Mouse (Mus musculus) cerebellum, adult 11-12 months (tissue): ENCODE data around the gene Kcnj1.
A peak's percentile ranks its signal among the peaks of the same experiment; 100 is the strongest.

Experiments used
- DNase-seq: peaks from one replicate; pipeline ENCODE4 v3.0.0; 2022

Gene Kcnj1

GRCm38 (mm10) chr9:32400212-32400611 is 27.9 kb downstream of the Kcnj1 start:
- DNase-seq, result no peak

- no peak for DNase-seq
Measured at GRCm38 (mm10) chr9:32400662-32401161, 28.4 kb downstream of the Kcnj1 start.

GRCm38 (mm10) chr9:32405191-32405925 is 33.1 kb downstream of the Kcnj1 start:
- DNase-seq, result peak; percentile 11

- DNase-seq, result no peak
Measured at GRCm38 (mm10) chr9:32408730-32409059, 36.4 kb downstream of the Kcnj1 start.

GRCm38 (mm10) chr9:32409060-32409961 is 37.0 kb downstream of the Kcnj1 start:
- no peak for DNase-seq

GRCm38 (mm10) chr9:32410671-32411070 is 38.4 kb downstream of the Kcnj1 start:
- no peak for DNase-seq

GRCm38 (mm10) chr9:32411507-32411906 is 39.2 kb downstream of the Kcnj1 start:
- no peak for DNase-seq

GRCm38 (mm10) chr9:32412836-32413580 is 40.7 kb downstream of the Kcnj1 start:
- DNase-seq, result no peak

- DNase-seq, result no peak
Measured at GRCm38 (mm10) chr9:32414956-32415355, 42.7 kb downstream of the Kcnj1 start.

GRCm38 (mm10) chr9:32415952-32416351 is 43.7 kb downstream of the Kcnj1 start:
- DNase-seq, result no peak

GRCm38 (mm10) chr9:32417466-32418116 is 45.3 kb downstream of the Kcnj1 start:
- DNase-seq, result no peak

- no peak for DNase-seq
Measured at GRCm38 (mm10) chr9:32420711-32421110, 48.4 kb downstream of the Kcnj1 start.

GRCm38 (mm10) chr9:32425321-32425720 is 53.0 kb downstream of the Kcnj1 start:
- no peak for DNase-seq

- DNase-seq, result no peak
Measured at GRCm38 (mm10) chr9:32431061-32431460, 58.8 kb downstream of the Kcnj1 start.

- DNase-seq, result no peak
Measured at GRCm38 (mm10) chr9:32434241-32435213, 62.2 kb downstream of the Kcnj1 start.

GRCm38 (mm10) chr9:32443115-32443514 is 70.8 kb downstream of the Kcnj1 start:
- DNase-seq, result no peak

GRCm38 (mm10) chr9:32443817-32444216 is 71.5 kb downstream of the Kcnj1 start:
- no peak for DNase-seq

- DNase-seq, result no peak
Measured at GRCm38 (mm10) chr9:32444453-32445201, 72.3 kb downstream of the Kcnj1 start.

GRCm38 (mm10) chr9:32445789-32446188 is 73.5 kb downstream of the Kcnj1 start:
- DNase-seq, result no peak

- DNase-seq, result no peak
Measured at GRCm38 (mm10) chr9:32448766-32449165, 76.5 kb downstream of the Kcnj1 start.
